In genomic region chr12:52038352-52038751, GRCm38 (mm10) we compare ENCODE assay signal across 9 mouse cellular contexts. TPM values are rescaled to one million over a fixed set of nuclear protein-coding genes. Genes with fewer than 3 reads are reported as not detected.
DNase-seq lines count a peak whose midpoint lies in the region; ATAC-seq and TF ChIP-seq lines count a peak whose summit lies in the region.
"Had no signal": no experiment of that assay in that cellular context is flagged by ENCODE, and none has a peak within 500 bp of the region (broad histone marks: within the 10 kb centered on the region; RNA-seq: fewer than 3 reads in every experiment).

No protein-coding gene starts in this region.

- H3K4me3 ChIP-seq in forebrain, embryonic 16.5 days (replicated peaks; ENCODE audit: low read length), result no peak overlapping the region
- no peak overlapping the region for H3K4me3 ChIP-seq in forebrain, embryonic 10.5 days
- H3K4me3 ChIP-seq in lung, embryonic 14.5 days (ENCODE audit: low read depth, low read length), result no peak overlapping the region
- no peak overlapping the region for H3K4me3 ChIP-seq in hindbrain, embryonic 16.5 days (ENCODE audit: low read length)
- no peak overlapping the region for H3K4me3 ChIP-seq in stomach, embryonic 16.5 days (replicated peaks; ENCODE audit: low read length)
- H3K4me3 ChIP-seq: embryonic facial prominence, embryonic 12.5 days had no signal

- ATAC-seq in forebrain, embryonic 16.5 days, result peak; percentile 45; the same call in 1 of the 2 replicates
- peak; percentile 49; the same call in 1 of the 2 replicates for ATAC-seq in lung, embryonic 14.5 days (ENCODE audit: insufficient read depth)
- ATAC-seq in hindbrain, embryonic 16.5 days, result peak; percentile 76
- peak; percentile 40; the same call in 1 of the 2 replicates for ATAC-seq in stomach, embryonic 16.5 days (ENCODE audit: insufficient read depth, low FRiP score)

- no peak overlapping the region for H3K9ac ChIP-seq in forebrain, embryonic 16.5 days (replicated peaks; ENCODE audit: low read depth, low read length)
- H3K9ac ChIP-seq in lung, embryonic 14.5 days, result no peak overlapping the region
- H3K9ac ChIP-seq in hindbrain, embryonic 16.5 days (ENCODE audit: low read depth, low read length), result no peak overlapping the region
- H3K9ac ChIP-seq in stomach, embryonic 16.5 days (ENCODE audit: low read length), result no peak overlapping the region
- H3K9ac ChIP-seq: embryonic facial prominence, embryonic 12.5 days had no signal

- no peak for DNase-seq in forebrain, embryonic 10.5 days (ENCODE audit: extremely low spot score, low spot score)
- peak; percentile 75 for DNase-seq in lung, embryonic 14.5 days
- no peak for DNase-seq in lung, postnatal 25 days (ENCODE audit: low spot score)
- no peak for DNase-seq in urinary bladder, postnatal 36 days (ENCODE audit: low spot score in 2 of 2)
- DNase-seq in frontal cortex, postnatal 36 days (ENCODE audit: low spot score in 2 of 2), result no peak

- peak; percentile 80 for TF ChIP-seq CTCF in lung, embryonic 14.5 days (IDR thresholded peaks at IDR 0.05; ENCODE audit: low read depth)

- H3K9me3 ChIP-seq in forebrain, embryonic 16.5 days (ENCODE audit: control insufficient read depth, low read length), result no peaks in the 10 kb centered on the region
- no peaks in the 10 kb centered on the region for H3K9me3 ChIP-seq in forebrain, embryonic 10.5 days
- no peaks in the 10 kb centered on the region for H3K9me3 ChIP-seq in lung, embryonic 14.5 days (ENCODE audit: low read depth, low read length)
- H3K9me3 ChIP-seq in hindbrain, embryonic 16.5 days (ENCODE audit: control insufficient read depth, low read length), result no peaks in the 10 kb centered on the region
- H3K9me3 ChIP-seq in stomach, embryonic 16.5 days (replicated peaks; ENCODE audit: control insufficient read depth, low read length), result no peaks in the 10 kb centered on the region
- H3K9me3 ChIP-seq: embryonic facial prominence, embryonic 12.5 days had no signal

- no peaks in the 10 kb centered on the region for H3K36me3 ChIP-seq in forebrain, embryonic 16.5 days (ENCODE audit: control insufficient read depth, insufficient read depth)
- H3K36me3 ChIP-seq in forebrain, embryonic 10.5 days (replicated peaks), result no peaks in the 10 kb centered on the region
- no peaks in the 10 kb centered on the region for H3K36me3 ChIP-seq in lung, embryonic 14.5 days (ENCODE audit: insufficient read depth)
- no peaks in the 10 kb centered on the region for H3K36me3 ChIP-seq in hindbrain, embryonic 16.5 days (ENCODE audit: control insufficient read depth, insufficient read depth, low read length)
- no peaks in the 10 kb centered on the region for H3K36me3 ChIP-seq in stomach, embryonic 16.5 days (ENCODE audit: control insufficient read depth, insufficient read depth, low read length)
- H3K36me3 ChIP-seq: embryonic facial prominence, embryonic 12.5 days had no signal

- H3K4me1 ChIP-seq in forebrain, embryonic 16.5 days (replicated peaks; ENCODE audit: control insufficient read depth, insufficient read depth, low read length), result no peaks in the 10 kb centered on the region
- H3K4me1 ChIP-seq in forebrain, embryonic 10.5 days, result peaks cover 7% of the 10 kb centered on the region; the same call in 1 of the 2 replicates
- H3K4me1 ChIP-seq in lung, embryonic 14.5 days (ENCODE audit: insufficient read depth), result no peaks in the 10 kb centered on the region
- H3K4me1 ChIP-seq in hindbrain, embryonic 16.5 days (ENCODE audit: control insufficient read depth, insufficient read depth, low read depth, low read length), result no peaks in the 10 kb centered on the region
- H3K4me1 ChIP-seq in stomach, embryonic 16.5 days (ENCODE audit: control insufficient read depth, insufficient read depth, low read length), result no peaks in the 10 kb centered on the region
- H3K4me1 ChIP-seq: embryonic facial prominence, embryonic 12.5 days had no signal

- WGBS in forebrain, embryonic 16.5 days, result 54% methylated on average over 3 of the region's 3 CpGs
- 77% methylated on average over 3 of the region's 3 CpGs for WGBS in forebrain, embryonic 10.5 days
- 51% methylated on average over 3 of the region's 3 CpGs for WGBS in lung, embryonic 14.5 days
- WGBS in hindbrain, embryonic 16.5 days, result 55% methylated on average over 3 of the region's 3 CpGs
- WGBS in stomach, embryonic 16.5 days, result 39% methylated on average over 3 of the region's 3 CpGs

- H3K27me3 ChIP-seq in forebrain, embryonic 16.5 days (replicated peaks; ENCODE audit: control insufficient read depth, insufficient read depth, low read length), result no peaks in the 10 kb centered on the region
- H3K27me3 ChIP-seq in forebrain, embryonic 10.5 days (ENCODE audit: poor library complexity, severe bottlenecking), result no peaks in the 10 kb centered on the region
- H3K27me3 ChIP-seq in lung, embryonic 14.5 days (ENCODE audit: insufficient read depth, low read length), result no peaks in the 10 kb centered on the region
- H3K27me3 ChIP-seq in hindbrain, embryonic 16.5 days (replicated peaks; ENCODE audit: control insufficient read depth, insufficient read depth, low read length), result no peaks in the 10 kb centered on the region
- no peaks in the 10 kb centered on the region for H3K27me3 ChIP-seq in stomach, embryonic 16.5 days (ENCODE audit: control insufficient read depth, insufficient read depth, low read length)
- H3K27me3 ChIP-seq: embryonic facial prominence, embryonic 12.5 days had no signal

- no peak overlapping the region for H3K27ac ChIP-seq in forebrain, embryonic 16.5 days (ENCODE audit: low read length)
- H3K27ac ChIP-seq in forebrain, embryonic 10.5 days, result no peak overlapping the region
- H3K27ac ChIP-seq in lung, embryonic 14.5 days (ENCODE audit: low read depth), result no peak overlapping the region
- no peak overlapping the region for H3K27ac ChIP-seq in hindbrain, embryonic 16.5 days (ENCODE audit: low read depth, low read length)
- no peak overlapping the region for H3K27ac ChIP-seq in stomach, embryonic 16.5 days (ENCODE audit: low read length)
- H3K27ac ChIP-seq: embryonic facial prominence, embryonic 12.5 days had no signal

- no peak overlapping the region for H3K4me2 ChIP-seq in forebrain, embryonic 16.5 days (ENCODE audit: low read length)
- H3K4me2 ChIP-seq in lung, embryonic 14.5 days, result no peak overlapping the region
- no peak overlapping the region for H3K4me2 ChIP-seq in hindbrain, embryonic 16.5 days (ENCODE audit: low read length)
- H3K4me2 ChIP-seq in stomach, embryonic 16.5 days (ENCODE audit: low read depth, low read length), result no peak overlapping the region
- H3K4me2 ChIP-seq: embryonic facial prominence, embryonic 12.5 days had no signal

RNA-seq across cellular contexts. Expression of gene Gpr33, which starts 10.5 kb away (rescaled TPM):
- not detected in 2 replicates for polyA plus RNA-seq in forebrain, embryonic 16.5 days (2015; fragmentation: Nextera tagmentation; extraction: Ambion mirVana)
- polyA plus RNA-seq in forebrain, embryonic 10.5 days (2016; fragmentation: Nextera tagmentation; extraction: Ambion mirVana), result not detected in 2 replicates
- not detected in 2 replicates for polyA plus RNA-seq in lung, embryonic 14.5 days (2014; fragmentation: Nextera tagmentation; extraction: Ambion mirVana)
- not detected in 2 replicates for polyA plus RNA-seq in hindbrain, embryonic 16.5 days (2015; fragmentation: Nextera tagmentation; extraction: Ambion mirVana)
- polyA plus RNA-seq in stomach, embryonic 16.5 days (2015; fragmentation: Nextera tagmentation; extraction: Ambion mirVana), result not detected in 2 replicates
- polyA plus RNA-seq: embryonic facial prominence, embryonic 12.5 days had no signal

RNA-seq across cellular contexts. Expression of gene Dtd2, which starts 32.1 kb away (rescaled TPM):
- 15.7 and 16.0 TPM in 2 replicates for polyA plus RNA-seq in forebrain, embryonic 16.5 days (2015; fragmentation: Nextera tagmentation; extraction: Ambion mirVana)
- 28.9 and 31.2 TPM in 2 replicates for polyA plus RNA-seq in forebrain, embryonic 10.5 days (2016; fragmentation: Nextera tagmentation; extraction: Ambion mirVana)
- 24.4 and 25.9 TPM in 2 replicates for polyA plus RNA-seq in lung, embryonic 14.5 days (2014; fragmentation: Nextera tagmentation; extraction: Ambion mirVana)
- polyA plus RNA-seq in hindbrain, embryonic 16.5 days (2015; fragmentation: Nextera tagmentation; extraction: Ambion mirVana), result 19.5 and 20.3 TPM in 2 replicates
- polyA plus RNA-seq in stomach, embryonic 16.5 days (2015; fragmentation: Nextera tagmentation; extraction: Ambion mirVana), result 21.1 and 23.9 TPM in 2 replicates

RNA-seq across cellular contexts. Expression of gene Nubpl, which starts 59.2 kb away (rescaled TPM):
- 9.5 and 9.6 TPM in 2 replicates for polyA plus RNA-seq in forebrain, embryonic 16.5 days (2015; fragmentation: Nextera tagmentation; extraction: Ambion mirVana)
- 20.9 and 21.2 TPM in 2 replicates for polyA plus RNA-seq in forebrain, embryonic 10.5 days (2016; fragmentation: Nextera tagmentation; extraction: Ambion mirVana)
- 13.9 and 16.3 TPM in 2 replicates for polyA plus RNA-seq in lung, embryonic 14.5 days (2014; fragmentation: Nextera tagmentation; extraction: Ambion mirVana)
- 7.5 and 8.7 TPM in 2 replicates for polyA plus RNA-seq in hindbrain, embryonic 16.5 days (2015; fragmentation: Nextera tagmentation; extraction: Ambion mirVana)
- polyA plus RNA-seq in stomach, embryonic 16.5 days (2015; fragmentation: Nextera tagmentation; extraction: Ambion mirVana), result 9.3 and 9.6 TPM in 2 replicates
